Mouse (Mus musculus) adrenal gland, postnatal 4 days (tissue): ENCODE measurements around the gene Ifitm10. TPM values are rescaled to one million over a fixed set of nuclear protein-coding genes. Genes with fewer than 3 reads are reported as not detected.

Experiments
- DNase-seq, 2 experiments: peaks; one replicate each; pipeline ENCODE4 v3.0.0; 2021 to 2022; ENCODE audit warnings: low spot score in 2 of 2, mixed read lengths in 2 of 2
- total RNA-seq, 2 experiments: library from RNA; stranded (reverse); gene quantifications; 2 replicates each; pipeline ENCODE4 v1.2.3; 2021

Ifitm10 gene
- total RNA-seq, 2 experiments from 2014 or later: 5.1 to 6.2 TPM

GRCm38 (mm10) chr7:142278183-142278582 is 95.4 kb downstream of the Ifitm10 start:
- DNase-seq: peak; percentile 38 to 51

Other genes starting within 250 kb of the Ifitm10 start
- not detected for gene Gm39115, start 237.7 kb downstream of the Ifitm10 start, total RNA-seq
- not detected for gene Gm45337, start 229.1 kb downstream of the Ifitm10 start, total RNA-seq
- gene Gm29735, start 216.6 kb downstream of the Ifitm10 start, total RNA-seq: not detected
- not detected for gene Gm4553, start 208.0 kb downstream of the Ifitm10 start, total RNA-seq
- gene Krtap5-2, start 197.7 kb downstream of the Ifitm10 start, total RNA-seq: not detected
- not detected for gene Gm10153, start 183.4 kb downstream of the Ifitm10 start, total RNA-seq
- gene Krtap5-3, start 172.4 kb downstream of the Ifitm10 start, total RNA-seq: not detected
- not detected for gene Gm7579, start 161.9 kb downstream of the Ifitm10 start, total RNA-seq
- gene Krtap5-5, start 143.8 kb downstream of the Ifitm10 start, total RNA-seq: not detected
- not detected for gene Gm40460, start 132.7 kb downstream of the Ifitm10 start, total RNA-seq
- not detected for gene Gm2431, start 115.4 kb downstream of the Ifitm10 start, total RNA-seq
- gene Gm4559, start 99.4 kb downstream of the Ifitm10 start, total RNA-seq: not detected
- gene Krtap5-1, start 76.6 kb downstream of the Ifitm10 start, total RNA-seq: not detected
- gene Krtap5-4, start 70.2 kb downstream of the Ifitm10 start, total RNA-seq: not detected
- gene Gm49369, start 8.9 kb upstream of the Ifitm10 start, total RNA-seq: 1 to 10 TPM in 1 of 2 experiments, under 1 TPM in 1; 0.48 to 4.3 TPM
- gene Ctsd, start 14.3 kb upstream of the Ifitm10 start, total RNA-seq: 100 to 1,000 TPM; 536 to 544 TPM
- gene Syt8, start 61.1 kb upstream of the Ifitm10 start, total RNA-seq: not detected
- gene Tnni2, start 68.1 kb upstream of the Ifitm10 start, total RNA-seq: 100 to 1,000 TPM in 1 of 2 experiments, 10 to 100 TPM in 1; 79.5 to 219 TPM
- 10 to 100 TPM; 25.1 to 43.0 TPM for gene Lsp1, start 87.1 kb upstream of the Ifitm10 start, total RNA-seq
- gene Tnnt3, start 125.1 kb upstream of the Ifitm10 start, total RNA-seq: 100 to 1,000 TPM; 118 to 299 TPM
- gene Mrpl23, start 158.9 kb upstream of the Ifitm10 start, total RNA-seq: 1 to 10 TPM; 8.2 to 9.5 TPM